Mouse (Mus musculus) midbrain, embryonic 13.5 days (tissue): ENCODE measurements around the gene Zfyve28. TPM values are rescaled to one million over a fixed set of nuclear protein-coding genes. Genes with fewer than 3 reads are reported as not detected.

ENCODE experiments used
- ATAC-seq: fragments of 200-750 bp; cut with Nextera tagmentation; 2 replicates; pipeline ENCODE4 v1.8.0; 2017; ENCODE audit warnings: mild to moderate bottlenecking, moderate TSS enrichment, moderate library complexity
- H3K27ac ChIP-seq: fragments of 300-500 bp; sonication (generic); 2 replicates; pipeline ENCODE4 v1.5.1; 2015; ENCODE audit warnings: inconsistent platforms, mild to moderate bottlenecking, moderate library complexity
- H3K27me3 ChIP-seq: fragments of 300-500 bp; sonication (generic); 2 replicates; pipeline ENCODE4 v1.6.1; 2015; ENCODE audit warnings: mild to moderate bottlenecking, inconsistent platforms
- H3K36me3 ChIP-seq: fragments of 300-500 bp; sonication (generic); 2 replicates; pipeline ENCODE4 v1.6.1; 2015; ENCODE audit warnings: mild to moderate bottlenecking, inconsistent platforms
- H3K4me1 ChIP-seq: fragments of 300-500 bp; sonication (generic); replicated peaks from 2 replicates; pipeline ENCODE4 v1.6.1; 2015; ENCODE audit warnings: inconsistent platforms
- H3K4me2 ChIP-seq: fragments of 300-500 bp; sonication (generic); replicated peaks from 2 replicates; pipeline ENCODE4 v1.6.1; 2015; ENCODE audit warnings: moderate library complexity, mild to moderate bottlenecking, inconsistent platforms
- H3K4me3 ChIP-seq: fragments of 300-500 bp; sonication (generic); replicated peaks from 2 replicates; pipeline ENCODE4 v1.5.1; 2015; ENCODE audit warnings: mild to moderate bottlenecking, inconsistent platforms
- H3K9ac ChIP-seq: fragments of 300-500 bp; sonication (generic); replicated peaks from 2 replicates; pipeline ENCODE4 v1.6.1; 2015; ENCODE audit warnings: mild to moderate bottlenecking, inconsistent platforms
- H3K9me3 ChIP-seq: fragments of 300-500 bp; sonication (generic); 2 replicates; pipeline ENCODE4 v1.6.1; 2016; ENCODE audit warnings: mild to moderate bottlenecking, inconsistent platforms
- WGBS: fragments of 180-500 bp; shearing (Covaris S2); methylation state at CpG from one replicate; pipeline ENCODE4 v1.1.7; 2015; 5-methylcytosine and 5-hydroxymethylcytosine counted together
- polyA plus RNA-seq: library from polyadenylated mRNA; unstranded; fragments of >200 nt; fragmentation: Nextera tagmentation; extraction: Ambion mirVana; gene quantifications from 2 replicates; pipeline ENCODE4 v1.2.1, GENCODE M21; 2015

Zfyve28 gene
- polyA plus RNA-seq, 1 experiment from 2014 or later, result 3.7 TPM

GRCm38 (mm10) chr5:34284156-34284750 lies 4.0 kb downstream of the Zfyve28 start:
- no peak overlapping the region for H3K9ac ChIP-seq
- WGBS, result 53% methylated on average over 3 of the region's 3 CpGs
- H3K4me2 ChIP-seq, result no peak overlapping the region
- H3K36me3 ChIP-seq, result no peaks in the 10 kb centered on the region
- no peak overlapping the region for H3K27ac ChIP-seq
- H3K27me3 ChIP-seq, result peaks cover 40% of the 10 kb centered on the region
- peaks cover 27% of the 10 kb centered on the region for H3K4me1 ChIP-seq
- H3K4me3 ChIP-seq, result no peak overlapping the region
- no peaks in the 10 kb centered on the region for H3K9me3 ChIP-seq
- ATAC-seq, result no peak

- ATAC-seq, result no peak
- Histone ChIP-seq H3K4me1 (peaks cover 25% of the 10 kb centered on the region), H3K4me2 (no peak overlapping the region), H3K9ac (no peak overlapping the region), H3K27me3 (peaks cover 37% of the 10 kb centered on the region), H3K36me3 (no peaks in the 10 kb centered on the region), H3K27ac (no peak overlapping the region), H3K9me3 (no peaks in the 10 kb centered on the region), H3K4me3 (no peak overlapping the region)
- 87% methylated on average over 5 of the region's 5 CpGs for WGBS
Measured at GRCm38 (mm10) chr5:34283355-34283754, 4.9 kb downstream of the Zfyve28 start.

GRCm38 (mm10) chr5:34280976-34281375 lies 7.3 kb downstream of the Zfyve28 start:
- Histone ChIP-seq H3K9me3 (no peaks in the 10 kb centered on the region), H3K9ac (no peak overlapping the region), H3K4me3 (no peak overlapping the region), H3K27me3 (peaks cover 17% of the 10 kb centered on the region), H3K36me3 (no peaks in the 10 kb centered on the region), H3K4me1 (peaks cover 6% of the 10 kb centered on the region; the same call in 1 of the 2 replicates), H3K4me2 (no peak overlapping the region), H3K27ac (no peak overlapping the region)
- ATAC-seq, result no peak
- WGBS, result 91% methylated on average over 7 of the region's 7 CpGs

- Histone ChIP-seq H3K36me3 (no peaks in the 10 kb centered on the region), H3K27ac (no peak overlapping the region), H3K4me1 (0 out of 2 replicates have a peak, but pooled peaks cover 6% of the 10 kb centered on the region), H3K9me3 (no peaks in the 10 kb centered on the region), H3K27me3 (peaks cover 1% of the 10 kb centered on the region), H3K9ac (no peak overlapping the region), H3K4me3 (no peak overlapping the region), H3K4me2 (no peak overlapping the region)
- no peak for ATAC-seq
- 88% methylated on average over 9 of the region's 9 CpGs for whole genome bisulfite sequencing
Measured at GRCm38 (mm10) chr5:34279214-34279613, 9.0 kb downstream of the Zfyve28 start.

GRCm38 (mm10) chr5:34278058-34278457 lies 10.2 kb downstream of the Zfyve28 start:
- H3K4me1 ChIP-seq, result 0 out of 2 replicates have a peak, but pooled peaks cover 3% of the 10 kb centered on the region
- no peak overlapping the region for H3K9ac ChIP-seq
- no peak overlapping the region for H3K27ac ChIP-seq
- H3K9me3 ChIP-seq, result no peaks in the 10 kb centered on the region
- H3K4me2 ChIP-seq, result no peak overlapping the region
- WGBS, result 86% methylated on average over 4 of the region's 4 CpGs
- ATAC-seq, result no peak
- H3K27me3 ChIP-seq, result no peaks in the 10 kb centered on the region; the same call in 1 of the 2 replicates
- H3K36me3 ChIP-seq, result no peaks in the 10 kb centered on the region
- no peak overlapping the region for H3K4me3 ChIP-seq

- 88% methylated on average over 6 of the region's 6 CpGs for WGBS
- Histone ChIP-seq H3K36me3 (no peaks in the 10 kb centered on the region), H3K27ac (no peak overlapping the region), H3K4me1 (no peaks in the 10 kb centered on the region), H3K9ac (no peak overlapping the region), H3K9me3 (no peaks in the 10 kb centered on the region), H3K4me3 (no peak overlapping the region), H3K4me2 (no peak overlapping the region), H3K27me3 (no peaks in the 10 kb centered on the region)
- ATAC-seq, result no peak
Measured at GRCm38 (mm10) chr5:34276746-34277145, 11.5 kb downstream of the Zfyve28 start.

GRCm38 (mm10) chr5:34276191-34276590 lies 12.1 kb downstream of the Zfyve28 start:
- no peak for ATAC-seq
- WGBS, result 90% methylated on average over 7 of the region's 7 CpGs
- H3K4me1 ChIP-seq, result no peaks in the 10 kb centered on the region
- H3K27ac ChIP-seq, result no peak overlapping the region
- no peak overlapping the region for H3K4me3 ChIP-seq
- H3K9me3 ChIP-seq, result no peaks in the 10 kb centered on the region
- no peaks in the 10 kb centered on the region for H3K36me3 ChIP-seq
- no peak overlapping the region for H3K9ac ChIP-seq
- no peak overlapping the region for H3K4me2 ChIP-seq
- no peaks in the 10 kb centered on the region for H3K27me3 ChIP-seq

- Histone ChIP-seq H3K4me1 (no peaks in the 10 kb centered on the region), H3K9me3 (no peaks in the 10 kb centered on the region), H3K9ac (no peak overlapping the region), H3K27ac (no peak overlapping the region), H3K4me2 (no peak overlapping the region), H3K36me3 (no peaks in the 10 kb centered on the region), H3K4me3 (no peak overlapping the region), H3K27me3 (no peaks in the 10 kb centered on the region)
- no peak for ATAC-seq
- 93% methylated on average over 10 of the region's 10 CpGs for WGBS
Measured at GRCm38 (mm10) chr5:34274676-34275293, 13.5 kb downstream of the Zfyve28 start.

GRCm38 (mm10) chr5:34274268-34274667 lies 14.0 kb downstream of the Zfyve28 start:
- no peaks in the 10 kb centered on the region for H3K9me3 ChIP-seq
- H3K4me2 ChIP-seq, result no peak overlapping the region
- no peaks in the 10 kb centered on the region for H3K36me3 ChIP-seq
- H3K4me3 ChIP-seq, result no peak overlapping the region
- H3K27ac ChIP-seq, result no peak overlapping the region
- 86% methylated on average over 3 of the region's 3 CpGs for WGBS
- H3K27me3 ChIP-seq, result no peaks in the 10 kb centered on the region
- no peaks in the 10 kb centered on the region for H3K4me1 ChIP-seq
- no peak for ATAC-seq
- no peak overlapping the region for H3K9ac ChIP-seq

GRCm38 (mm10) chr5:34273251-34273681 lies 15.0 kb downstream of the Zfyve28 start:
- no peak overlapping the region for H3K27ac ChIP-seq
- no peak overlapping the region for H3K9ac ChIP-seq
- no peaks in the 10 kb centered on the region for H3K9me3 ChIP-seq
- ATAC-seq, result no peak
- WGBS, result 85% methylated on average over 5 of the region's 5 CpGs
- no peaks in the 10 kb centered on the region for H3K36me3 ChIP-seq
- no peaks in the 10 kb centered on the region for H3K4me1 ChIP-seq
- H3K4me3 ChIP-seq, result no peak overlapping the region
- H3K27me3 ChIP-seq, result no peaks in the 10 kb centered on the region
- H3K4me2 ChIP-seq, result no peak overlapping the region

- no peak overlapping the region for H3K27ac ChIP-seq
- no peak for ATAC-seq
- no peak overlapping the region for H3K9ac ChIP-seq
- 38% methylated on average over 4 of the region's 4 CpGs for WGBS
- no peaks in the 10 kb centered on the region for H3K36me3 ChIP-seq
- H3K27me3 ChIP-seq, result no peaks in the 10 kb centered on the region
- no peak overlapping the region for H3K4me2 ChIP-seq
- H3K4me1 ChIP-seq, result no peaks in the 10 kb centered on the region
- H3K4me3 ChIP-seq, result no peak overlapping the region
- H3K9me3 ChIP-seq, result no peaks in the 10 kb centered on the region
Measured at GRCm38 (mm10) chr5:34271743-34272142, 16.5 kb downstream of the Zfyve28 start.

GRCm38 (mm10) chr5:34269921-34270465 lies 18.3 kb downstream of the Zfyve28 start:
- H3K9ac ChIP-seq, result no peak overlapping the region
- H3K4me1 ChIP-seq, result no peaks in the 10 kb centered on the region
- H3K36me3 ChIP-seq, result no peaks in the 10 kb centered on the region
- 77% methylated on average over 12 of the region's 12 CpGs for WGBS
- no peak for ATAC-seq
- no peaks in the 10 kb centered on the region for H3K27me3 ChIP-seq
- H3K4me3 ChIP-seq, result no peak overlapping the region
- H3K27ac ChIP-seq, result no peak overlapping the region
- no peaks in the 10 kb centered on the region for H3K9me3 ChIP-seq
- H3K4me2 ChIP-seq, result no peak overlapping the region
